Mouse (Mus musculus) lung, postnatal 25 days (tissue): ENCODE results near the gene Atxn7l3b.

ENCODE experiments used
- DNase-seq: peaks from one replicate; pipeline ENCODE4 v3.0.0; 2022; ENCODE audit warnings: low spot score

The Atxn7l3b gene

GRCm38 (mm10) chr10:112876655-112877393, 52.0 kb downstream of the Atxn7l3b start:
- DNase-seq, result no peak
